Mouse (Mus musculus) cerebellum, adult 2 months (tissue): Measurements from ENCODE around the gene Fam53b. TPM values are rescaled to one million over a fixed set of nuclear protein-coding genes. Genes with fewer than 3 reads are reported as not detected.
A peak's percentile ranks its signal among the peaks of the same experiment; 100 is the strongest.

Experiments
- DNase-seq, 2 experiments: peaks; one replicate each; pipeline ENCODE4 v3.0.0; 2021
- H3K27ac ChIP-seq: fragments of 200-500 bp; 2 replicates; pipeline ENCODE4 v1.5.1; 2012; ENCODE audit warnings: low read length, control low read depth, inconsistent platforms; ENCODE audit not compliant: insufficient read depth
- H3K27me3 ChIP-seq: fragments of 200-500 bp; 2 replicates; pipeline ENCODE4 v1.6.1; 2012; ENCODE audit warnings: inconsistent platforms, mild to moderate bottlenecking, low read length, moderate library complexity; ENCODE audit not compliant: control insufficient read depth, insufficient read depth
- H3K4me1 ChIP-seq: fragments of 200-500 bp; 2 replicates; pipeline ENCODE4 v1.6.1; 2011; ENCODE audit warnings: low read length; ENCODE audit not compliant: control insufficient read depth, insufficient read depth
- H3K4me3 ChIP-seq: fragments of 200-500 bp; replicated peaks from 2 replicates; pipeline ENCODE3; 2011; ENCODE audit warnings: mild to moderate bottlenecking, low read depth, low read length, control low read depth; ENCODE audit not compliant: insufficient read depth
- CTCF ChIP-seq: fragments of 200-500 bp; IDR thresholded peaks from 2 replicates; pipeline ENCODE4 v1.5.1; 2011; ENCODE audit warnings: low read depth, mild to moderate bottlenecking, control low read depth, low read length, moderate library complexity, borderline replicate concordance; ENCODE audit not compliant: insufficient read depth
- POLR2A ChIP-seq: fragments of 200-500 bp; IDR thresholded peaks from 2 replicates; pipeline ENCODE4 v1.6.1; 2011; ENCODE audit warnings: low read length, control low read depth, borderline replicate concordance; ENCODE audit not compliant: insufficient read depth
- WGBS: fragments of 180-500 bp; shearing (Covaris S2); methylation state at CpG from one replicate; pipeline ENCODE4 v1.1.7; 2018; 5-methylcytosine and 5-hydroxymethylcytosine counted together
- polyA plus RNA-seq: library from polyadenylated mRNA; depleted of rRNA; stranded (reverse); fragments of >200 nt; gene quantifications from 2 replicates; pipeline ENCODE4 v1.2.3, GENCODE M21; 2012

The Fam53b gene
- polyA plus RNA-seq, 1 experiment, result 37.3 TPM

GRCm38 (mm10) chr7:132732136-132732789 is 81.4 kb downstream of the Fam53b start:
- peaks cover 80% of the 10 kb centered on the region for H3K4me1 ChIP-seq
- no peak for DNase-seq
- H3K27ac ChIP-seq, result peak overlapping the region; percentile 57
- 27% methylated on average over 6 of the region's 6 CpGs for WGBS
- no peak for TF ChIP-seq POLR2A
- no peak for TF ChIP-seq CTCF
- H3K27me3 ChIP-seq, result no peaks in the 10 kb centered on the region
- H3K4me3 ChIP-seq, result no peak overlapping the region

DNA sequence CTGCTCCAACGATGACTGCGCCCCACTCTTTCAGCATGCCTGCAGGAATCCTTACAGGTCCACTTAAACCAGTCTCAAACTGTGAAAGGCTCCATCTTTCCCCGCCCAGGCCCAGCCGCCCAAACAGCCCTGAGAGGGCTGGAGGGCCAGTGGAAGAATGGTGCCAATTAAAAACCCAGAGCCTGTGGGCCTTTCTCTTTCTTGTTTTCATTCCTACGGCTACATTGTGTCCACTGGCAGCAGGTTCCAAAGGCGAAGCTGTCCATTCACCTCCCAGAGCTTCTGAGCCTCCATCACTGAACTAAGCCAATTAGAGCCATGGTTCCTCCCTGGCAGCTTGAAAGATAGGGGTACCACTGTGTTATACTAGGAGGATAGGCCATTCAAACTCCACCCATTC is 82.1 kb downstream of the Fam53b start:
- TF ChIP-seq CTCF (no peak), POLR2A (no peak)
- DNase-seq, result no peak
- peaks cover 81% of the 10 kb centered on the region for H3K4me1 ChIP-seq
- no peaks in the 10 kb centered on the region for H3K27me3 ChIP-seq
- no peak overlapping the region for H3K4me3 ChIP-seq
- WGBS, result 55% methylated on average over 6 of the region's 6 CpGs
- H3K27ac ChIP-seq, result peak overlapping the region; percentile 57

DNA sequence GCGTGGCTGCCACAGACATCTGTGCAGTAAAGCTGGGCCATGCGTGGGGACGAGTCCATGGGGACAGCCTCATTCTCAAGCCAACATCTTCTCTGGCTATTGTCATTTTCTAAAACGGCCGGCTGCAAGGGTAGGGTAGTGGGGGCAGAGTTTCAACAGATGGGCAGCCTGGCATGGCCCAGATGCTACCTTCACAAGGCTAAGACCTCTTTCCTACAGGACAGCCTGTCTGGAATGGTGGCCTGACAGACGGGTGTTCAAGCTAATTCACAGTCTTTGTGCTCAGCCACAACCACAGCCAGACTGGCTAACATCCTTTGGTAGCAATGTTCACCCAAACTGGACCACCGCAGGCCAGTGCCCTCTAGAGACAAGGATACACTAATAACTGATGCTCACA is 83.2 kb downstream of the Fam53b start:
- Histone ChIP-seq H3K27me3 (no peaks in the 10 kb centered on the region), H3K4me3 (no peak overlapping the region), H3K27ac (peak overlapping the region; percentile 22; the same call in 1 of the 2 replicates), H3K4me1 (peaks cover 77% of the 10 kb centered on the region)
- 31% methylated on average over 7 of the region's 7 CpGs for WGBS
- TF ChIP-seq POLR2A, result no peak
- TF ChIP-seq CTCF, result no peak
- DNase-seq, result no peak

GRCm38 (mm10) chr7:132729093-132729831 is 84.4 kb downstream of the Fam53b start:
- 68% methylated on average over 4 of the region's 4 CpGs for WGBS
- no peak for TF ChIP-seq CTCF
- Histone ChIP-seq H3K27me3 (no peaks in the 10 kb centered on the region), H3K27ac (no peak overlapping the region), H3K4me3 (no peak overlapping the region), H3K4me1 (peaks cover 75% of the 10 kb centered on the region)
- no peak for DNase-seq

DNA sequence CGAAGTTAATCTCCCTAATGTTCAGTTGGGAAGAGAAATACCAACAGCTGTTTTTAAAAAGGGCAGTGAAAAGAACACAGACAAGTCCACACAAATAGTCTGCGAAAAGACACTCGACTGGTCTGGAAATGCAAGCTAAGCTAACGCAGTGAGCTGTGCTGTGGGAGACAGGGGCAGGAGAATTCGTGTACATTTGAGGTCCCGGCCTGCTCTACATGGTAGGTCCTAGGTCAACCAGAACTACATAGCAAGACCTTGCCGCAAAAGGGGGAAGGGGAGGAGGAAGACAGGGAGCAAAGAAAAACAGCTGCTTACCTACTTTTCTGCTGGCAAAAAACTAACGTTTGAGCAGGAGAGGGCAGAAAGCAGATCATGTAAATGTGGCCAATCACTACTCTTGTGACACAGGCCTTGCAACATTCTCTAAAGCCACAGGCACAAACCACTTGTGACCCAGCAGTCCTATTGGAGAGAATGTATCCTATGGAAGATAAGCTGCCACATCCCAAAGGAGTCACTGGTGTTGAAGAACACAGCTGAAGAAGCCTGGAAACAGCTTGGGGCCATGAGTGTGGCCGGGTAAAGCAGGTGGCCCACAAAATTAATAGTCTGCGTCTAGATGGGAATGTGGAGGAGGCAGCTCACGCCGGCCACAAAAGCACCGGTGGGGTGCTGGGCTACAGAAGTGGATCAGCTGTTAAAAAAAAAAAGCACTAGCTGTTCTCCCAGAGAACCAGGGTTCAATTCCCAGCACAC is 87.4 kb downstream of the Fam53b start:
- Histone ChIP-seq H3K4me1 (peaks cover 67% of the 10 kb centered on the region), H3K27ac (peak overlapping the region; percentile 53; the same call in 1 of the 2 replicates), H3K27me3 (no peaks in the 10 kb centered on the region), H3K4me3 (no peak overlapping the region)
- TF ChIP-seq POLR2A, result no peak
- no peak for DNase-seq
- WGBS, result 51% methylated on average over 13 of the region's 13 CpGs

DNA sequence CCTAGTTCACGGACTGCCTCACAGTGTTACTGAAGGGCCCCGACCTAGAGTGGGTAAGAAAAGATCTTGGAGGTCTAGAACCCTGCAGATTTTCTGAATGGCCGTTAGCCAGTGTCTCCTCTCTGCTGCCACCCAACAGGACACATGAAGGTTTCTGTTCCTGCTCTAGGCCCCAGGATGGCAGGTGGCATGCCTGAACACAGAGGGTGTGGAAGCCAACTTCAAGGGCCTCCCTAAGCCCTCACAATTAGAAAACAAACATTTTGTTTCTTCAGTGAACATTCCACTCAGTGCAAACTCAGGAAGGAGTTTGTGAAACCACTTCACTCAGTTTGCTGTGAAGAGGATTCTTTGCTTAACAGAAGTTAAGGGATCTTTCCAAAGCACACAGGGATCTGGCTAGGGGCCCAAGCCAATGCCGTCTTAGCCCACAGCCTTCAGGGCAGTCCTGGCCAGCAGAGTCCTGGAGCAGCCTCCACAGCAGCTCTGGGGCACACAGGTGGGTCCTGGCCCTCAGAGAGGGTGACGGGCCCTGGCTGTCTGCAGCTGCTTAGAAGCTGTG is 89.1 kb downstream of the Fam53b start:
- peaks cover 71% of the 10 kb centered on the region for H3K4me1 ChIP-seq
- 17% methylated on average over 5 of the region's 5 CpGs for WGBS
- H3K27ac ChIP-seq, result peak overlapping the region; percentile 87
- H3K27me3 ChIP-seq, result no peaks in the 10 kb centered on the region
- DNase-seq, result peak in 1 of 2 experiments; percentile 61
- TF ChIP-seq CTCF, result no peak
- TF ChIP-seq POLR2A, result no peak
- no peak overlapping the region for H3K4me3 ChIP-seq

DNA sequence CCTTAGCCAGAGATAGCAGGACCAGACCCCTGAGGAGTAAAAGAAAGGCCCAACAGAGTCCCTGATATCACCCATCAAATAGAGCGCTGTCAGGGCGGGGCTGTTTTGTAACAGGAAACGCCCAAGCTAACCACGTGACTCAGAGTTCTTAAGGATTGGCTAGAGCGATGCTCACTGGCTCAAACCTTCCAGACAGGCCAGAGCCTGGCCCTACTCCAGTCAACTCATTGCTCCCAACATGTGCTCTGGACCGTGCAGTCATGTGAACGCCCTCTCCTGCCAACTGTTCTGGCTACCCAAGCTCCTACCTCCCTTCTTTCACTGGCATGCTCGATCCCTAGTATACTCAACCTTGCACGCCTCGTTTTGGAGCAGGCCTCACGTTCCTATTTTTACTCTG is 89.8 kb downstream of the Fam53b start:
- no peak for TF ChIP-seq POLR2A
- TF ChIP-seq CTCF, result no peak
- no peak overlapping the region for H3K4me3 ChIP-seq
- H3K27me3 ChIP-seq, result no peaks in the 10 kb centered on the region
- WGBS, result 9% methylated on average over 11 of the region's 11 CpGs
- peak; percentile 94 to 99 for DNase-seq
- H3K27ac ChIP-seq, result peak overlapping the region; percentile 87
- peaks cover 65% of the 10 kb centered on the region for H3K4me1 ChIP-seq
